Mouse (Mus musculus): ENCODE results near the gene Tgfbr3l.

GRCm38 (mm10) chr8:4214006-4214980 lies 33.7 kb upstream of the Tgfbr3l start:
- no peak for TF ChIP-seq CTCF (IDR thresholded peaks at IDR 0.05; ENCODE audit: extremely low read depth, insufficient read length, insufficient replicate concordance, low read depth, low read length)
- TF ChIP-seq POLR2A (IDR thresholded peaks at IDR 0.05; ENCODE audit: low read depth, low read length): no peak
